Mouse (Mus musculus) Muller cell, postnatal 12 days (primary cell): ENCODE results near the gene Depdc5.
"Not testable (repeated sequence)": the region's sequence is repeated elsewhere in the genome, so short reads cannot be mapped to it uniquely, and the experiment has no call there.

ENCODE experiments used
- DNase-seq: peaks from one replicate; pipeline ENCODE4 v3.0.0-alpha.2; 2015; ENCODE audit errors: inconsistent ontology term

Depdc5 gene

GRCm38 (mm10) chr5:33030425-33031175, 167.1 kb downstream of the Depdc5 start:
- DNase-seq = peak; percentile 66

- DNase-seq = no peak
These were observed 168.7 kb downstream of the Depdc5 start for GRCm38 (mm10) chr5:33032036-33032773.

GRCm38 (mm10) chr5:33033121-33033520, 169.6 kb downstream of the Depdc5 start:
- DNase-seq = peak; percentile 69

GRCm38 (mm10) chr5:33033633-33034032, 170.1 kb downstream of the Depdc5 start:
- DNase-seq = not testable (repeated sequence)

- no peak for DNase-seq
These were observed 170.6 kb downstream of the Depdc5 start for GRCm38 (mm10) chr5:33034100-33034499.

GRCm38 (mm10) chr5:33034916-33035315, 171.4 kb downstream of the Depdc5 start:
- no peak for DNase-seq

GRCm38 (mm10) chr5:33038656-33039509, 175.4 kb downstream of the Depdc5 start:
- no peak for DNase-seq

GRCm38 (mm10) chr5:33039510-33039911, 176.0 kb downstream of the Depdc5 start:
- peak; percentile 45 for DNase-seq

- DNase-seq = not testable (repeated sequence)
These were observed 177.2 kb downstream of the Depdc5 start for GRCm38 (mm10) chr5:33040735-33041134.

- no peak for DNase-seq
These were observed 179.9 kb downstream of the Depdc5 start for GRCm38 (mm10) chr5:33043397-33043796.
